Mouse (Mus musculus) thymus, adult 2 months (tissue): ENCODE measurements around the gene Wnk2.

Experiments
- CTCF ChIP-seq: fragments of 200-500 bp; IDR thresholded peaks from 2 replicates; pipeline ENCODE4 v1.5.1; 2012; ENCODE audit warnings: mild to moderate bottlenecking, control low read depth, low read length, moderate library complexity, borderline replicate concordance; ENCODE audit not compliant: control insufficient read depth, poor library complexity, insufficient read depth; ENCODE audit errors: extremely low read depth
- POLR2A ChIP-seq: fragments of 200-500 bp; IDR thresholded peaks from 2 replicates; pipeline ENCODE4 v1.6.1; 2012; ENCODE audit warnings: mild to moderate bottlenecking, low read length, control low read depth, moderate library complexity; ENCODE audit not compliant: control insufficient read depth, poor library complexity, insufficient read depth; ENCODE audit errors: extremely low read depth

- TF ChIP-seq CTCF (no peak), POLR2A (no peak)
Observed at GRCm38 (mm10) chr13:49103235-49103634, 44.6 kb downstream of the Wnk2 start.
